Mouse (Mus musculus) heart, embryonic 13.5 days (tissue): Measurements from ENCODE around the gene Gpr132. TPM values are rescaled to one million over a fixed set of nuclear protein-coding genes. Genes with fewer than 3 reads are reported as not detected.
"Not testable (repeated sequence)": the region's sequence is repeated elsewhere in the genome, so short reads cannot be mapped to it uniquely, and the experiment has no call there.

Source experiments
- ATAC-seq: fragments of 200-750 bp; cut with Nextera tagmentation; 2 replicates; pipeline ENCODE4 v1.8.0; 2017; ENCODE audit warnings: moderate TSS enrichment; ENCODE audit not compliant: insufficient number of reproducible peaks, low FRiP score, low TSS enrichment; ENCODE audit errors: extremely low read depth
- H3K27ac ChIP-seq: fragments of 300-500 bp; sonication (generic); replicated peaks from 2 replicates; pipeline ENCODE4 v1.5.1; 2015; ENCODE audit warnings: moderate library complexity, mild to moderate bottlenecking, inconsistent platforms
- H3K27me3 ChIP-seq: fragments of 300-500 bp; sonication (generic); replicated peaks from 2 replicates; pipeline ENCODE4 v1.6.1; 2015; ENCODE audit warnings: mild to moderate bottlenecking, inconsistent platforms
- H3K36me3 ChIP-seq: fragments of 300-500 bp; sonication (generic); 2 replicates; pipeline ENCODE4 v1.6.1; 2015; ENCODE audit warnings: mild to moderate bottlenecking, inconsistent platforms
- H3K4me1 ChIP-seq: fragments of 300-500 bp; sonication (generic); 2 replicates; pipeline ENCODE4 v1.6.1; 2015; ENCODE audit warnings: inconsistent platforms
- H3K4me2 ChIP-seq: fragments of 300-500 bp; sonication (generic); 2 replicates; pipeline ENCODE4 v1.6.1; 2015; ENCODE audit warnings: inconsistent platforms, mild to moderate bottlenecking, moderate library complexity
- H3K4me3 ChIP-seq: fragments of 300-500 bp; sonication (generic); 2 replicates; pipeline ENCODE4 v1.5.1; 2015; ENCODE audit warnings: moderate library complexity, mild to moderate bottlenecking, inconsistent platforms
- H3K9ac ChIP-seq: fragments of 300-500 bp; sonication (generic); 2 replicates; pipeline ENCODE4 v1.6.1; 2015; ENCODE audit warnings: inconsistent platforms, mild to moderate bottlenecking, moderate library complexity
- H3K9me3 ChIP-seq: fragments of 300-500 bp; sonication (generic); 2 replicates; pipeline ENCODE4 v1.6.1; 2016; ENCODE audit warnings: inconsistent platforms
- WGBS: fragments of 180-500 bp; shearing (Covaris S2); methylation state at CpG from one replicate; pipeline ENCODE4 v1.1.7; 2015; ENCODE audit warnings: mixed read lengths; 5-methylcytosine and 5-hydroxymethylcytosine counted together
- polyA plus RNA-seq: library from polyadenylated mRNA; unstranded; fragments of >200 nt; fragmentation: Nextera tagmentation; extraction: Ambion mirVana; gene quantifications from 2 replicates; pipeline ENCODE4 v1.2.1, GENCODE M21; 2015

Gpr132 gene
- polyA plus RNA-seq, 1 experiment from 2014 or later = 0.16 TPM

- WGBS = 14% methylated on average over 8 of the region's 8 CpGs
- Histone ChIP-seq H3K9ac (no peak overlapping the region), H3K4me3 (no peak overlapping the region), H3K27me3 (peaks cover 4% of the 10 kb centered on the region; the same call in 1 of the 2 replicates), H3K4me1 (peaks cover 5% of the 10 kb centered on the region), H3K27ac (no peak overlapping the region), H3K36me3 (no peaks in the 10 kb centered on the region), H3K4me2 (no peak overlapping the region), H3K9me3 (no peaks in the 10 kb centered on the region)
- ATAC-seq = no peak
These were observed 16.9 kb downstream of the Gpr132 start for GRCm38 (mm10) chr12:112851116-112851515.

GRCm38 (mm10) chr12:112850344-112850743, 17.7 kb downstream of the Gpr132 start:
- ATAC-seq = no peak
- 82% methylated on average over 9 of the region's 9 CpGs for WGBS
- no peak overlapping the region for H3K4me3 ChIP-seq

GRCm38 (mm10) chr12:112849235-112850022, 18.6 kb downstream of the Gpr132 start:
- H3K9me3 ChIP-seq = no peaks in the 10 kb centered on the region
- 73% methylated on average over 11 of the region's 11 CpGs for WGBS
- no peak overlapping the region for H3K9ac ChIP-seq
- H3K4me1 ChIP-seq = peaks cover 5% of the 10 kb centered on the region
- H3K27me3 ChIP-seq = peaks cover 8% of the 10 kb centered on the region; the same call in 1 of the 2 replicates
- H3K4me2 ChIP-seq = no peak overlapping the region
- no peak overlapping the region for H3K4me3 ChIP-seq
- no peak overlapping the region for H3K27ac ChIP-seq
- no peak for ATAC-seq
- H3K36me3 ChIP-seq = no peaks in the 10 kb centered on the region

More at GRCm38 (mm10) chr12:112850344-112850743, 17.7 kb downstream of the Gpr132 start:
- H3K27me3 ChIP-seq = peaks cover 7% of the 10 kb centered on the region; the same call in 1 of the 2 replicates
- H3K9ac ChIP-seq = no peak overlapping the region
- no peaks in the 10 kb centered on the region for H3K36me3 ChIP-seq
- H3K27ac ChIP-seq = no peak overlapping the region
- no peak overlapping the region for H3K4me2 ChIP-seq
- H3K9me3 ChIP-seq = no peaks in the 10 kb centered on the region
- peaks cover 5% of the 10 kb centered on the region for H3K4me1 ChIP-seq

- no peak for ATAC-seq
These were observed 20.1 kb downstream of the Gpr132 start for GRCm38 (mm10) chr12:112847880-112848279.

GRCm38 (mm10) chr12:112843803-112844202, 24.2 kb downstream of the Gpr132 start:
- ATAC-seq = peak; percentile 37; the same call in 1 of the 2 replicates
- peaks cover 4% of the 10 kb centered on the region; the same call in 1 of the 2 replicates for H3K27me3 ChIP-seq
- WGBS = 14% methylated on average over 3 of the region's 3 CpGs

More at GRCm38 (mm10) chr12:112847880-112848279, 20.1 kb downstream of the Gpr132 start:
- Histone ChIP-seq H3K9ac (no peak overlapping the region), H3K9me3 (no peaks in the 10 kb centered on the region), H3K4me3 (no peak overlapping the region), H3K4me2 (no peak overlapping the region), H3K36me3 (no peaks in the 10 kb centered on the region), H3K4me1 (peaks cover 5% of the 10 kb centered on the region), H3K27me3 (peaks cover 8% of the 10 kb centered on the region; the same call in 1 of the 2 replicates), H3K27ac (no peak overlapping the region)
- WGBS = 91% methylated on average over 2 of the region's 2 CpGs

GRCm38 (mm10) chr12:112842128-112842527, 25.9 kb downstream of the Gpr132 start:
- not testable (repeated sequence) for H3K4me3 ChIP-seq, H3K9ac ChIP-seq, H3K27ac ChIP-seq, H3K4me2 ChIP-seq, H3K27me3 ChIP-seq, H3K36me3 ChIP-seq, H3K4me1 ChIP-seq, ATAC-seq, H3K9me3 ChIP-seq
- WGBS = 66% methylated on average over 2 of the region's 2 CpGs

More at GRCm38 (mm10) chr12:112843803-112844202, 24.2 kb downstream of the Gpr132 start:
- no peak overlapping the region for H3K27ac ChIP-seq
- no peak overlapping the region for H3K4me3 ChIP-seq
- peaks cover 8% of the 10 kb centered on the region; the same call in 1 of the 2 replicates for H3K9me3 ChIP-seq
- H3K36me3 ChIP-seq = no peaks in the 10 kb centered on the region
- no peak overlapping the region for H3K4me2 ChIP-seq
- H3K9ac ChIP-seq = no peak overlapping the region
- H3K4me1 ChIP-seq = no peaks in the 10 kb centered on the region

- 69% methylated on average over 4 of the region's 4 CpGs for WGBS
- not testable (repeated sequence) for ATAC-seq
These were observed 26.6 kb downstream of the Gpr132 start for GRCm38 (mm10) chr12:112841338-112841892.

GRCm38 (mm10) chr12:112840209-112841086, 27.6 kb downstream of the Gpr132 start:
- Histone ChIP-seq H3K36me3 (no peaks in the 10 kb centered on the region), H3K4me2 (no peak overlapping the region), H3K9ac (no peak overlapping the region), H3K27me3 (peaks cover 1% of the 10 kb centered on the region; the same call in 1 of the 2 replicates), H3K4me3 (no peak overlapping the region), H3K9me3 (peaks cover 9% of the 10 kb centered on the region; the same call in 1 of the 2 replicates), H3K4me1 (no peaks in the 10 kb centered on the region), H3K27ac (no peak overlapping the region)
- ATAC-seq = no peak
- 64% methylated on average over 25 of the region's 25 CpGs for WGBS

More at GRCm38 (mm10) chr12:112841338-112841892, 26.6 kb downstream of the Gpr132 start:
- H3K27me3 ChIP-seq, H3K4me1 ChIP-seq, H3K4me3 ChIP-seq, H3K9me3 ChIP-seq, H3K4me2 ChIP-seq, H3K9ac ChIP-seq, H3K36me3 ChIP-seq, H3K27ac ChIP-seq: not testable (repeated sequence)

- Histone ChIP-seq H3K9me3 (peaks cover 9% of the 10 kb centered on the region; the same call in 1 of the 2 replicates), H3K36me3 (peaks cover 17% of the 10 kb centered on the region), H3K9ac (no peak overlapping the region), H3K27me3 (no peaks in the 10 kb centered on the region), H3K4me2 (no peak overlapping the region), H3K27ac (no peak overlapping the region), H3K4me1 (peaks cover 9% of the 10 kb centered on the region), H3K4me3 (no peak overlapping the region)
- no peak for ATAC-seq
- WGBS = 58% methylated on average over 2 of the region's 2 CpGs
These were observed 33.0 kb downstream of the Gpr132 start for GRCm38 (mm10) chr12:112835046-112835445.

GRCm38 (mm10) chr12:112833527-112833926, 34.5 kb downstream of the Gpr132 start:
- H3K27me3 ChIP-seq = no peaks in the 10 kb centered on the region
- H3K4me1 ChIP-seq = peaks cover 10% of the 10 kb centered on the region
- no peak overlapping the region for H3K4me2 ChIP-seq
- no peak overlapping the region for H3K4me3 ChIP-seq
- peaks cover 17% of the 10 kb centered on the region for H3K36me3 ChIP-seq
- H3K9ac ChIP-seq = no peak overlapping the region
- H3K27ac ChIP-seq = no peak overlapping the region
- ATAC-seq = no peak
- H3K9me3 ChIP-seq = no peaks in the 10 kb centered on the region
- 64% methylated on average over 6 of the region's 6 CpGs for WGBS

- Histone ChIP-seq H3K4me3 (no peak overlapping the region), H3K9me3 (no peaks in the 10 kb centered on the region), H3K27me3 (no peaks in the 10 kb centered on the region), H3K27ac (no peak overlapping the region), H3K9ac (no peak overlapping the region), H3K36me3 (peaks cover 23% of the 10 kb centered on the region), H3K4me1 (peaks cover 19% of the 10 kb centered on the region), H3K4me2 (no peak overlapping the region)
- no peak for ATAC-seq
- WGBS = 83% methylated on average over 5 of the region's 5 CpGs
These were observed 35.6 kb downstream of the Gpr132 start for GRCm38 (mm10) chr12:112832411-112832810.
